Mouse (Mus musculus) skeletal muscle tissue, adult 2 months (tissue): ENCODE results near the gene Bicra.

ENCODE experiments used
- DNase-seq: peaks from one replicate; pipeline ENCODE4 v3.0.0-alpha.2; 2012; ENCODE audit warnings: low read depth, low spot score

Gene Bicra

GRCm38 (mm10) chr7:15945721-15946536 is 101.8 kb downstream of the Bicra start, which contains the start of gene Nop53:
Gene Nop53, minus strand, starts transcription at chr7:15946074.
- peak; percentile 95 for DNase-seq

- DNase-seq: no peak
Observed at GRCm38 (mm10) chr7:15945211-15945610, 102.5 kb downstream of the Bicra start.

- no peak for DNase-seq
Observed at GRCm38 (mm10) chr7:15944311-15944710, 103.4 kb downstream of the Bicra start.

DNA sequence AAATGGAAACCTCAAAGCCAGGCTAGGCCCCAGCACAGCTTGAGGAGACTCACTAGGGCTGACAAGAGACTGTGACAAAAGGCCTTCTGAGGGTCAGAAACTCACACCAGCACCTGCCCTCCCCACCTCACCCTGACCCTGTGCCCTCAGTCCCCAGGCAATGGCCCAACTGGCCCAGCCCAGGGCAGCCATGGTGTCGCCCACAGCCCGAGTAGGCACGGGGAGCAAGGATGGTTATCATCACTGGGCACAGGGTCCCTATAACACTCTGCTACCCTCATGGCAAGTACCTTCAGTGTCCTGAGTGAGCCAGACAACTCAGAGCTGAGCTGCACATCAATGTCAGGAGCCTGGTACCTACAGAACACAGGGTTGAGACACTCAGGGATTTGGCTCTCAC is 109.1 kb downstream of the Bicra start:
- no peak for DNase-seq

GRCm38 (mm10) chr7:15937491-15937890 is 110.2 kb downstream of the Bicra start:
- no peak for DNase-seq

GRCm38 (mm10) chr7:15933437-15934359 is 114.0 kb downstream of the Bicra start:
- DNase-seq: peak; percentile 69

- no peak for DNase-seq
Observed at GRCm38 (mm10) chr7:15931635-15932034, 116.1 kb downstream of the Bicra start.

DNA sequence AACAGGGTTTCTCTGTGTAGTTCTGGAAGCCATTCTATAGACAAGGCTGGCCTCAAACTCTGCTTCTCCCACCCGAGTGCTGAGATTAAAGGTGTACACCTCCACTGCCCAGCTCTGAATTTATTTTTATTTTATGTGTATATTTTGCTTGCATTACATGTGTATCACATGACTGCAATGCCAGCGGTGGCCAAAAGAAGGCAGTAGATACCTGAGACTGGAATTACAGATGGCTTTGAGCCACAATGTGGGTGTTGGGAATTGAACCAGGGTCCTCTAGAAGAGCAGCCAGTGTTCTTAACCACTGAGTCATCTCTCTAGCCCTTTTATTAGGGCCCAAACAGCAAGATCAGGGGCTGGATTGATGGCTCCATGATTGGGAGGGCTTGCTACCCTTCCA is 117.2 kb downstream of the Bicra start:
- no peak for DNase-seq

DNA sequence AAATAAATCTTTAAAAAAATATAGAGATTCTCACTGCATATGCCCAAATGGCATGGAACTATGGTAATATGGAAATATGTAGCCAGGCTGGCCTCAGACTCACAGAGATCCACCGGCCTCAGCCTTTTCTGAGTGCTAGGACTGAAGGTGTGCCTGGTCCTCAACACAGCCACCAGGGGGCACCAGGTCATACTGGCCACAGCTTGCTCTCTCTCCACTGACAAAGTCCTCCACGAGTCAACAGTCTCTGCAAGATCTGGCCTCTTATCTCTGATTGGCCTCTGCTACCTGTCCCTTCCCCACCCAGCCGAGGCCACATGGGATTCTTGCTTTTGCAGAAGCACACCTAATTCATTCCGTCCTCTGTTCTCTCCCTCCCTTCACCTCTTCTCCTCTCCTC is 117.8 kb downstream of the Bicra start:
- peak; percentile 66 for DNase-seq

- peak; percentile 92 for DNase-seq
Observed at GRCm38 (mm10) chr7:15922220-15922773, 125.4 kb downstream of the Bicra start, which contains the start of gene Selenow. Gene Selenow, minus strand, starts transcription at chr7:15922402.

- peak; percentile 84 for DNase-seq
Observed at GRCm38 (mm10) chr7:15921796-15922195, 125.9 kb downstream of the Bicra start.
